Comparison of ENCODE assay signal across 8 mouse cellular contexts in genomic region chr7:45304869-45305268, GRCm38 (mm10). TPM values are rescaled to one million over a fixed set of nuclear protein-coding genes. Genes with fewer than 3 reads are reported as not detected.
DNase-seq lines count a peak whose midpoint lies in the region; ATAC-seq lines count a peak whose summit lies in the region.
"Had no signal": no experiment of that assay in that cellular context is flagged by ENCODE, and none has a peak within 500 bp of the region (broad histone marks: within the 10 kb centered on the region; RNA-seq: fewer than 3 reads in every experiment).

No protein-coding gene starts in this region.

- H3K36me3 ChIP-seq in liver, embryonic 11.5 days (ENCODE audit: control insufficient read depth, insufficient read depth, low read length), result no peaks in the 10 kb centered on the region
- H3K36me3 ChIP-seq in embryonic facial prominence, embryonic 14.5 days (ENCODE audit: control insufficient read depth, insufficient read depth, low read length), result peaks cover 27% of the 10 kb centered on the region; the same call in 1 of the 2 replicates
- H3K36me3 ChIP-seq in intestine, embryonic 16.5 days (ENCODE audit: control insufficient read depth, insufficient read depth, low read length), result peaks cover 6% of the 10 kb centered on the region; the same call in 1 of the 2 replicates
- no peaks in the 10 kb centered on the region for H3K36me3 ChIP-seq in neural tube, embryonic 15.5 days

- H3K9me3 ChIP-seq in liver, embryonic 11.5 days (ENCODE audit: control insufficient read depth, low read length), result no peaks in the 10 kb centered on the region
- H3K9me3 ChIP-seq in embryonic facial prominence, embryonic 14.5 days (ENCODE audit: control insufficient read depth, low read length), result no peaks in the 10 kb centered on the region
- H3K9me3 ChIP-seq in intestine, embryonic 16.5 days (ENCODE audit: control insufficient read depth, low read length), result no peaks in the 10 kb centered on the region
- H3K9me3 ChIP-seq in neural tube, embryonic 15.5 days (replicated peaks), result no peaks in the 10 kb centered on the region

- 14% methylated on average over 11 of the region's 13 CpGs for WGBS in liver, embryonic 11.5 days
- WGBS in embryonic facial prominence, embryonic 14.5 days, result 23% methylated on average over 9 of the region's 13 CpGs
- WGBS in intestine, embryonic 16.5 days, result 25% methylated on average over 13 of the region's 13 CpGs
- 18% methylated on average over 10 of the region's 13 CpGs for WGBS in neural tube, embryonic 15.5 days

- H3K27ac ChIP-seq in liver, embryonic 11.5 days (ENCODE audit: low read depth, low read length), result no peak overlapping the region
- H3K27ac ChIP-seq in embryonic facial prominence, embryonic 14.5 days (replicated peaks; ENCODE audit: low read depth, low read length), result no peak overlapping the region
- H3K27ac ChIP-seq in intestine, embryonic 16.5 days (ENCODE audit: low read length), result peak overlapping the region; percentile 9; the same call in 1 of the 2 replicates
- H3K27ac ChIP-seq in neural tube, embryonic 15.5 days (replicated peaks), result no peak overlapping the region

- 0 out of 2 replicates have a peak, but pooled peaks cover 2% of the 10 kb centered on the region for H3K4me1 ChIP-seq in liver, embryonic 11.5 days (replicated peaks; ENCODE audit: control insufficient read depth, insufficient read depth, low read length)
- no peaks in the 10 kb centered on the region for H3K4me1 ChIP-seq in embryonic facial prominence, embryonic 14.5 days (ENCODE audit: control insufficient read depth, insufficient read depth, low read length)
- H3K4me1 ChIP-seq in intestine, embryonic 16.5 days (ENCODE audit: control insufficient read depth, insufficient read depth, low read length), result peaks cover 9% of the 10 kb centered on the region
- H3K4me1 ChIP-seq in neural tube, embryonic 15.5 days, result peaks cover 33% of the 10 kb centered on the region

- H3K27me3 ChIP-seq in liver, embryonic 11.5 days (replicated peaks; ENCODE audit: control insufficient read depth, insufficient read depth, low read length), result no peaks in the 10 kb centered on the region; the same call in 1 of the 2 replicates
- no peaks in the 10 kb centered on the region for H3K27me3 ChIP-seq in embryonic facial prominence, embryonic 14.5 days (replicated peaks; ENCODE audit: control insufficient read depth, insufficient read depth, low read length)
- no peaks in the 10 kb centered on the region for H3K27me3 ChIP-seq in intestine, embryonic 16.5 days (replicated peaks; ENCODE audit: control insufficient read depth, insufficient read depth, low read length)
- no peaks in the 10 kb centered on the region for H3K27me3 ChIP-seq in neural tube, embryonic 15.5 days (replicated peaks)

- no peak overlapping the region for H3K4me3 ChIP-seq in liver, embryonic 11.5 days (ENCODE audit: low read depth, low read length)
- H3K4me3 ChIP-seq in embryonic facial prominence, embryonic 14.5 days (ENCODE audit: low read depth, low read length), result no peak overlapping the region
- H3K4me3 ChIP-seq in intestine, embryonic 16.5 days (ENCODE audit: low read length), result no peak overlapping the region
- peak overlapping the region; percentile 25 for H3K4me3 ChIP-seq in neural tube, embryonic 15.5 days (replicated peaks)

- H3K4me2 ChIP-seq in liver, embryonic 11.5 days, result peak overlapping the region; percentile 42
- H3K4me2 ChIP-seq in embryonic facial prominence, embryonic 14.5 days (ENCODE audit: low read depth, low read length), result peak overlapping the region; percentile 5; the same call in 1 of the 2 replicates
- H3K4me2 ChIP-seq in intestine, embryonic 16.5 days (ENCODE audit: low read depth, low read length), result peak overlapping the region; percentile 32
- peak overlapping the region; percentile 53 for H3K4me2 ChIP-seq in neural tube, embryonic 15.5 days

- peak; percentile 21; the same call in 1 of the 2 replicates for ATAC-seq in liver, embryonic 11.5 days (replicated peaks; ENCODE audit: low FRiP score)
- no peak for ATAC-seq in embryonic facial prominence, embryonic 14.5 days (ENCODE audit: low read depth)
- peak; percentile 18 for ATAC-seq in intestine, embryonic 16.5 days
- ATAC-seq in neural tube, embryonic 15.5 days (ENCODE audit: low FRiP score), result 0 out of 2 replicates have a peak, but pooled peaks have one; percentile 19

- no peak for DNase-seq in liver, embryonic 11.5 days (ENCODE audit: low spot score)
- no peak for DNase-seq in liver
- peak; percentile 21 for DNase-seq in embryonic facial prominence, embryonic 14.5 days (ENCODE audit: low spot score)
- no peak for DNase-seq in ovary, postnatal 36 days (ENCODE audit: low spot score)
- no peak for DNase-seq in spleen, postnatal 4 days (ENCODE audit: low spot score in 2 of 2)

- H3K9ac ChIP-seq in liver, embryonic 11.5 days (ENCODE audit: low read depth, low read length), result no peak overlapping the region
- no peak overlapping the region for H3K9ac ChIP-seq in embryonic facial prominence, embryonic 14.5 days (ENCODE audit: low read depth, low read length)
- peak overlapping the region; percentile 45 for H3K9ac ChIP-seq in intestine, embryonic 16.5 days (ENCODE audit: low read depth, low read length)
- H3K9ac ChIP-seq in neural tube, embryonic 15.5 days (replicated peaks), result 0 out of 2 replicates have a peak overlapping the region, but pooled peaks have one; percentile 10

RNA-seq across cellular contexts. Expression of gene Slc6a21, which starts 27.6 kb away (rescaled TPM):
- not detected in 2 replicates for polyA plus RNA-seq in liver, embryonic 11.5 days (2014; fragmentation: Nextera tagmentation; extraction: Ambion mirVana)
- not detected in 2 replicates for polyA plus RNA-seq in embryonic facial prominence, embryonic 14.5 days (2014; fragmentation: Nextera tagmentation; extraction: Ambion mirVana)
- not detected in 2 replicates for polyA plus RNA-seq in intestine, embryonic 16.5 days (2015; fragmentation: Nextera tagmentation; extraction: Ambion mirVana)
- not detected in 2 replicates for polyA plus RNA-seq in neural tube, embryonic 15.5 days (2015; fragmentation: Nextera tagmentation; extraction: Ambion mirVana)
- polyA plus RNA-seq: large intestine, adult 2 months had no signal

RNA-seq across cellular contexts. Expression of gene Trpm4, which starts 28.7 kb away (rescaled TPM):
- 2.3 and 3.9 TPM in 2 replicates for polyA plus RNA-seq in liver, embryonic 11.5 days (2014; fragmentation: Nextera tagmentation; extraction: Ambion mirVana)
- 16.6 and 18.2 TPM in 2 replicates for polyA plus RNA-seq in embryonic facial prominence, embryonic 14.5 days (2014; fragmentation: Nextera tagmentation; extraction: Ambion mirVana)
- polyA plus RNA-seq in intestine, embryonic 16.5 days (2015; fragmentation: Nextera tagmentation; extraction: Ambion mirVana), result 33.4 and 36.3 TPM in 2 replicates
- 9.4 and 12.0 TPM in 2 replicates for polyA plus RNA-seq in neural tube, embryonic 15.5 days (2015; fragmentation: Nextera tagmentation; extraction: Ambion mirVana)

RNA-seq across cellular contexts. Expression of gene Hrc, which starts 30.2 kb away (rescaled TPM):
- polyA plus RNA-seq in liver, embryonic 11.5 days (2014; fragmentation: Nextera tagmentation; extraction: Ambion mirVana), result 0.12 and 0.30 TPM in 2 replicates
- polyA plus RNA-seq in embryonic facial prominence, embryonic 14.5 days (2014; fragmentation: Nextera tagmentation; extraction: Ambion mirVana), result 11.0 and 15.8 TPM in 2 replicates
- polyA plus RNA-seq in intestine, embryonic 16.5 days (2015; fragmentation: Nextera tagmentation; extraction: Ambion mirVana), result 0.86 and 1.4 TPM in 2 replicates
- 0.75 and 0.79 TPM in 2 replicates for polyA plus RNA-seq in neural tube, embryonic 15.5 days (2015; fragmentation: Nextera tagmentation; extraction: Ambion mirVana)

Comparison
In these comparisons a context has a peak if more than half of its experiments do, and no peak if none do; other contexts are left out.
1. H3K9ac ChIP-seq: peak in intestine, embryonic 16.5 days (single experiment) and neural tube, embryonic 15.5 days (single experiment); none in liver, embryonic 11.5 days (single experiment) and embryonic facial prominence, embryonic 14.5 days (single experiment).
2. Peak in every context shown above with its lines, with median percentiles within 50 percentile points of each other: H3K4me2 ChIP-seq.